Mouse (Mus musculus) heart, adult 10 weeks (tissue): ENCODE results near the gene Sfi1. TPM values are rescaled to one million over a fixed set of nuclear protein-coding genes. Genes with fewer than 3 reads are reported as not detected.

Experiments
- polyA plus RNA-seq: library from polyadenylated mRNA; stranded (reverse); fragments of 350-450 nt; fragmentation: Illumina TruSeq; extraction: RNeasy Lipid Tissue Mini Kit (QIAGEN cat#74804); gene quantifications from one replicate; pipeline ENCODE4 v1.2.3, GENCODE M21; 2014; ENCODE audit warnings: low read depth, low replicate concordance

Gene Sfi1
- 8.3 TPM for polyA plus RNA-seq

GRCm38 (mm10) chr11:3193363-3193762 is at the start of gene Sfi1:
Sfi1 (minus strand) TSS chr11:3193463.

GRCm38 (mm10) chr11:3202231-3202701 is 9.0 kb upstream of the Sfi1 start, which contains the start of gene Eif4enif1:
Eif4enif1 (plus strand) TSS chr11:3202392.

Other genes starting within 250 kb of the Sfi1 start
- gene Eif4enif1, start 8.9 kb upstream of the Sfi1 start, polyA plus RNA-seq, result 40.2 TPM
- gene Drg1, start 73.0 kb upstream of the Sfi1 start, polyA plus RNA-seq, result 58.2 TPM
- 17.8 TPM for gene Patz1, start 95.4 kb upstream of the Sfi1 start, polyA plus RNA-seq
- 31.3 TPM for gene Pik3ip1, start 136.9 kb upstream of the Sfi1 start, polyA plus RNA-seq
- 24.7 TPM for gene Limk2, start 215.7 kb upstream of the Sfi1 start, polyA plus RNA-seq